Mouse (Mus musculus) hematopoietic stem cell, adult 5-6 weeks (primary cell): ENCODE results near the gene Tex261. TPM values are rescaled to one million over a fixed set of nuclear protein-coding genes. Genes with fewer than 3 reads are reported as not detected.

Experiments used
- ATAC-seq, 2 experiments: fragments of 125-278 bp in 1 of 2; replicated peaks in 1 of 2; 2 replicates each; pipeline ENCODE4 v1.8.0; 2016 to 2017; ENCODE audit warnings: inconsistent platforms in 2 of 2, mild to moderate bottlenecking in 2 of 2, moderate number of reproducible peaks in 2 of 2, low read depth in 1 of 2, moderate TSS enrichment in 1 of 2; ENCODE audit not compliant: low FRiP score in 2 of 2, poor library complexity in 2 of 2, severe bottlenecking in 2 of 2, insufficient read depth in 1 of 2, low TSS enrichment in 1 of 2
- total RNA-seq: library from RNA; stranded (forward); fragments of 172-1452, 232-1000 nt; gene quantifications from 2 replicates; pipeline ENCODE4 v1.2.3, GENCODE M21; 2017

The Tex261 gene
- total RNA-seq, 1 experiment from 2014 or later = 23.0 TPM

- ATAC-seq = no peak
Measured at GRCm38 (mm10) chr6:83774126-83774525, 1.5 kb downstream of the Tex261 start.

DNA sequence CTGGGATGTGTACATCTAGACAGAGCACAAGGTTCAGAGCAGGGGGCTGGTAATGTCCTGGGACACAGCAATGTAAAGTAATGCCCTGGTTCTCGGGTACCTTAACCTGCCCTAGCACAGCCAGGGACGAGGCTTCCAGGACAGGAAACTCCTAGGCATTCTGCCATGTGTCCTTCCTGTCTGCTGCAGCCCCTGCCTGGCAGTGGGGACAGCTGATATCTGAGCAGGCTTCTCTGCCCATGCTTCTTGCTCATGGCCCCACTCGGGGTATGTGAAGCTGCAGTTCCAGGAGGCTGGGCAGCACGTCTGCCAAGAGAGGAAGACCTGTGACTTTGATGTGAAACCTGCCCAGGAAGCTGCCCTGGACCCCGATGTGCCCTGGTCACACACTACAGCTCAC, 7.1 kb downstream of the Tex261 start:
- ATAC-seq = no peak

DNA sequence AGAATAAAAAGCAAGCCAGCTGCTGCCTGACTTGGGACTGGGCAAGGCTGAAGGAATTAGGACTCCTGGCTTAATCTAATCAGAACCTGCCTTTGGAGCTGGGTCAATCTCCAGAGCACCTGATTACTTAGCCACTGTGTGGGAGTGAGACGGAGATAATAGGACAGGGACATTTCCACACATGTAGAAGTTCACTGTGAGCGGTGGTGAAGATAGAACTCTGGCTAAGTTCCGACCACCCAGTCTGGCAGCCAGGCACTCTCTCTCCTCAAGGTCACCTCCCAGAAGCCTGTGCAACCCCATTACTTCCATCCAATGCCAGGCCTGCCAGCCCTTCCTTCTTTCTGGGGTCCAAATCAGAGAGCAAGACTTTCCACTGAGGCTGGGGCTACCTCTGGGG, 8.6 kb downstream of the Tex261 start:
- ATAC-seq = no peak

DNA sequence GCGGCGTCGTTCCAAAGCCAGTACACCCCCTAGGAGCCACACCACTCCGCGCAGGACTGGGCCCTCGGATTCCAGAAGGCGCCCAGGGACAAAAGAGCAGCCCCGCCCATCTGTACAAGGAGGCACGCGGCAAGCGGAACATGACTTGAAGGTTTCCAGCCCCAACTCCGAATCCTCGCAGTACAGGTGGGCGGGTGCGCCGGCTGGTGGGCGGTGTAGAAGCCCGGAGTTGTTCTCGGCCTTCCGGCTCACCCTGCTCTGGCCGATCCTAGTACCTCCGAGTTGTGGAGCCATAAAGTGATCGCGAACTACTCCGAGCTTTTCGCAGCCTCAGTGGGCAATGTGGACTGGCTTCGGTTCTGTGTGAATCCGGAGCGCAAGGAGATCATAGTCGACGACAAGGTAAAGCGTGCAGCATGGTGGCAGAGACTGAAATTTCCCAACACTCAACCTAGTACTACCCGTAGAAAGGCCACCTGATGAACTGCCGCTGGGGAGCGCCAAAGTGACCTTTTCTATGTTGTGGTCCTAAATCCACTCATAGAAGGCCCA, 12.7 kb downstream of the Tex261 start:
- ATAC-seq = peak; percentile 76

GRCm38 (mm10) chr6:83762344-83762743, 13.3 kb downstream of the Tex261 start, which contains the start of gene Ankrd53:
Gene Ankrd53, plus strand, starts transcription at chr6:83762644.
- no peak for ATAC-seq

DNA sequence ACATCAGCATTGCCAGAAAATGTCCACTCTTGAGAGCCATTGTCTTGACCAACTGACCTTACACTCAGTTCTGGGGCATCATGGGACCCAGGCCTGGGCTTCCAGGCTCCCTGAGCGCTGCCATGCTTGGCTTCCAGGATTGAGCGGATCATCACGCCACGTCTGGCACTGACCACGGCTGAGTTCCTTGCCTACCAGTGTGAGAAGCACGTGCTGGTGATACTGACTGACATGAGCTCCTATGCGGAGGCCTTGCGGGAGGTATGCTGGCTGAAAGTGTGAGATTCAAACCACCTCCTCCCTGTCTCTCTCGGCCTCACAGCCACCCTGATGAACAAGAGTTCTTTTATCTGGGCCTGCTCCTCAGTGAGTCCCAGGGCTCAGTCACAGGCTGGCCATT, 19.6 kb downstream of the Tex261 start:
- ATAC-seq = no peak

GRCm38 (mm10) chr6:83750171-83750684, 25.4 kb downstream of the Tex261 start:
- peak; percentile 57 to 71; a peak in 2 of 4 replicates for ATAC-seq

- ATAC-seq = no peak
Measured at GRCm38 (mm10) chr6:83749286-83749685, 26.3 kb downstream of the Tex261 start.

- ATAC-seq = no peak
Measured at GRCm38 (mm10) chr6:83745466-83745865, 30.1 kb downstream of the Tex261 start.

DNA sequence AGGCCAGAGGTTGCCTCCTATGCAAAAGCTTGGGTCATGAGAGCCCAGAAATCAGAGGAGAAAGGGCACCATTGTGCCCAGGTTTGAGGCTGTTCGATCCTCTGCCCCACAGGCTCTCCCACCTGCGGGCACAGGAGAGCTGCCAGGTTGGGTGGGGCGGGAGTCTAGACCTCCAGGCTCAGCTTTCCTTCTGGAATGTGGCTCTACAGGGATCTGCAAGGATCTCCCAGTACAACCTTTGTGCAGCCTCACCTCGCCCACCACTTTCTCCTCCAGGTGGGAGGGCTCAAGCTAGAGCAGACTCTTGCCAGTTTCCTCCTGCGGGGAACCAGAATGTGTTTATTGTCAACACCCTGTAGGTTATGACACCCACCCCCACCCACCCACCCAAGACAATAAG, 31.1 kb downstream of the Tex261 start:
- no peak for ATAC-seq

- no peak for ATAC-seq
Measured at GRCm38 (mm10) chr6:83744126-83744525, 31.5 kb downstream of the Tex261 start.

- no peak for ATAC-seq
Measured at GRCm38 (mm10) chr6:83743212-83743611, 32.4 kb downstream of the Tex261 start.

DNA sequence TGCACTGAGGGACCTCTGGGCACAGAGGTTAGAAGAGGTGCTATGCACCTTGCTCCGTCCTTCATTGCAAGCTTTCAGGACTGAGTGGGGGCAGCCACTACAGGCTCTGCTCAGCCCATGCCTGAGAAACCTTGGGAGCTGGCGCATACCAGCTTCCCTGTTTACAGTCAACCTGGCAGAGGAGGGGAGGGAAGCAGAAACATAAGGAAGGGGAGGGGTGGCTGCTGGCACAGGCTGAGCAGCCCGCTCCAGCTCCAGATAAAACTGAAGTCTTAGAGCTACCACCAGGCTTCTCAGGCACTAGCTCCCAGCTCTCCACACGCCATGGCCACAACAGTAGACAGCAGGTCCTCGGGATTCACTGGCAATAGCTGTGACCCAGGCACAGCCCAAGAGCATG, 32.9 kb downstream of the Tex261 start, which contains the start of gene Atp6v1b1:
Atp6v1b1 (plus strand) TSS at position 230 of the 400 bp plus-strand sequence.
- no peak for ATAC-seq

DNA sequence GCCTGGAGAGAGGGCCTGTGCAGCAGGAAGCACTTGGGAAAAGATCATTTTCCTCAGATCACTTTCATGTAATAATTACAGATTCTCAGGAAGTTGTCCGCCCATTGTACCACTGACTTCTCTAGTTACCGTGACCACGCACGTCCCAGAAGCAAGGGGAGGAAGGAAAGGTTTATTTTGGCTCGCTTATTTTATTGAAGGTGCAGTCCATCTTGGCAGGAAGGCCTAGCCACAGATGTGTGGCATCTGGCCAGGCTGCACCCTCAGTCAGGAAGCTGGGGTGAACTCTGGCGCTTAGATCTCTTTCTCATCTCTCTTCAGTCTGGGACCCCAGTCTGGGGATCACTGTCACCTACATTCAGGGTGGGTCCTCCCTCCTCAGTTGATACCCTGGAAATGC, 37.0 kb downstream of the Tex261 start:
- peak; percentile 70 to 77 for ATAC-seq

GRCm38 (mm10) chr6:83737311-83737710, 38.3 kb downstream of the Tex261 start:
- no peak for ATAC-seq

DNA sequence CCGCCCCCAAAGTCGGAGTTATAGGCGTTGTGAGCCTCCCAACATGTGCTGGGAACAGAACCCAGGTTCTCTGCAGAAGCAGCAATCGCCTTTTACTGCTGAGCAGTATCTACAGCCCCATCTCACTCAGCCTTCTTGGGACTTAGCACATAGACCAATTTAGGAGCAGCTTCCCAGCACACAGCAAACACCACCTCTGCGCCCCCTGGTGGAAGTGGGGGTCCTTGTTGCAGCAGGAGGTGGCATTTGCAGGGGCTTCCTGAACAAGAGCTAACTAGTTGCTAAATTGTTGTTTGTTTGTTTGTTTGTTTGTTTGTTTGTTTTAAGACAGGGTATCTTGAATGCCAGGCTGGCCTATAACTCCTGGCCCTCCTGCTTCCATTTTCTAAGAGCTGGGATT, 44.5 kb downstream of the Tex261 start:
- ATAC-seq = 0 out of 4 replicates have a peak, but pooled peaks of 1 of the 2 experiments have one; percentile 46

DNA sequence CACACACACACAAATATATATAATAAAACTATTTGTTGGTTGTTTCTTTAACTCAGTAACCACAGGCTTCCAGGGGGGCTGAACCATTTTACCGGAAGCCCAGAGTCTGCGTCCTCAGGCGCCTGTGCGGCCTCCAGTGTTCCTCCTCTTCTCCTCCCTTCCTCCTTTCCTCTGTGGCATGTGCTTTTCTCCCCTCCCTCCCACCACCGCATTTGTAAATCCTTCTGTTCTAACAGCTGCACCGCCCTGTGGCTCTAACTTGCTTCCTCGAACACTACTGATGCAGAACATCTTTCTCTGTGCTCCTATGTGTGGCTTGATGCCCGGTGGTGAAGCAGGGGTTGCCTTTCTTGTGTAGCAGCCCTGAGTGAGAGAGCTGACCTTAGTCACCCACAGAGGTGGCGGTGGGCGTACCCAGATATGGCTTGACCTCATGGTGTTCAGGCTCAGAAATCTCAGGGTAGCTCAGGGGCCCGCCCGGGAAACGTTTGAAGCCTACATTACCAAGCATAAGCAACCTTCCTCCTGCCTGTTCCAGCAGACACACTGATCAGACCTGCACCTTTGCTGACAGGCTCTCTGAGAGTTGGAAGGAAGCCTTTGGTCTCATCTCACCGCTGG, 46.2 kb downstream of the Tex261 start:
- ATAC-seq = peak; percentile 49 to 68

GRCm38 (mm10) chr6:83728488-83728887, 47.1 kb downstream of the Tex261 start:
- no peak for ATAC-seq

- ATAC-seq = no peak
Measured at GRCm38 (mm10) chr6:83727178-83727577, 48.4 kb downstream of the Tex261 start.
